ENCODE assay signal across 22 mouse cellular contexts in genomic region chr2:166963257-166963656, GRCm38 (mm10). TPM values are rescaled to one million over a fixed set of nuclear protein-coding genes. Genes with fewer than 3 reads are reported as not detected.
DNase-seq lines count a peak whose midpoint lies in the region; ATAC-seq and TF ChIP-seq lines count a peak whose summit lies in the region.
"Had no signal": no experiment of that assay in that cellular context is flagged by ENCODE, and none has a peak within 500 bp of the region (broad histone marks: within the 10 kb centered on the region; RNA-seq: fewer than 3 reads in every experiment).

No protein-coding gene starts in this region.

- no peak overlapping the region for H3K9ac ChIP-seq in heart, embryonic 11.5 days (ENCODE audit: low read depth, low read length)
- H3K9ac ChIP-seq in kidney, embryonic 15.5 days = no peak overlapping the region
- H3K9ac ChIP-seq in kidney, postnatal 0 days (ENCODE audit: low read depth, low read length) = no peak overlapping the region
- H3K9ac ChIP-seq: embryonic facial prominence, embryonic 13.5 days; embryonic facial prominence, embryonic 15.5 days; forebrain, embryonic 12.5 days had no signal

- H3K4me1 ChIP-seq in heart, embryonic 11.5 days (ENCODE audit: control insufficient read depth, insufficient read depth, low read length) = no peaks in the 10 kb centered on the region
- H3K4me1 ChIP-seq in kidney, embryonic 15.5 days = peaks cover 11% of the 10 kb centered on the region
- H3K4me1 ChIP-seq in kidney, postnatal 0 days (replicated peaks; ENCODE audit: insufficient read depth, low read length) = no peaks in the 10 kb centered on the region
- peaks cover 2% of the 10 kb centered on the region; the same call in 1 of the 2 replicates for H3K4me1 ChIP-seq in kidney, adult 2 months (ENCODE audit: control insufficient read depth, insufficient read depth, low read length)
- H3K4me1 ChIP-seq: embryonic facial prominence, embryonic 15.5 days; forebrain, embryonic 10.5 days; forebrain, embryonic 12.5 days had no signal

- no peak for ATAC-seq in heart, embryonic 11.5 days (replicated peaks; ENCODE audit: insufficient number of reproducible peaks, low FRiP score, low TSS enrichment)
- 0 out of 2 replicates have a peak, but pooled peaks have one; percentile 43 for ATAC-seq in kidney, embryonic 15.5 days (replicated peaks; ENCODE audit: low FRiP score)
- 0 out of 2 replicates have a peak, but pooled peaks have one; percentile 57 for ATAC-seq in kidney, postnatal 0 days (replicated peaks; ENCODE audit: low FRiP score, low read depth)
- ATAC-seq: forebrain, embryonic 14.5 days had no signal

- H3K27me3 ChIP-seq in heart, embryonic 11.5 days (ENCODE audit: control insufficient read depth, insufficient read depth, low read length) = no peaks in the 10 kb centered on the region
- H3K27me3 ChIP-seq in kidney, embryonic 15.5 days = no peaks in the 10 kb centered on the region
- no peaks in the 10 kb centered on the region for H3K27me3 ChIP-seq in kidney, postnatal 0 days (ENCODE audit: insufficient read depth, low read length)
- no peaks in the 10 kb centered on the region for H3K27me3 ChIP-seq in kidney, adult 2 months (replicated peaks; ENCODE audit: control insufficient read depth, insufficient read depth, low read length)
- H3K27me3 ChIP-seq: embryonic facial prominence, embryonic 13.5 days; embryonic facial prominence, embryonic 15.5 days; forebrain, embryonic 12.5 days had no signal

- WGBS in heart, embryonic 11.5 days (ENCODE audit: insufficient replicate concordance) = 77% methylated on average over 8 of the region's 8 CpGs
- WGBS in kidney, embryonic 15.5 days = 27% methylated on average over 8 of the region's 8 CpGs
- WGBS in kidney, postnatal 0 days = 37% methylated on average over 8 of the region's 8 CpGs
- WGBS in kidney, adult 2 months = 54% methylated on average over 8 of the region's 8 CpGs

- no peak overlapping the region for H3K4me3 ChIP-seq in heart, embryonic 11.5 days (ENCODE audit: low read depth, low read length)
- no peak overlapping the region for H3K4me3 ChIP-seq in kidney, embryonic 15.5 days (replicated peaks)
- no peak overlapping the region for H3K4me3 ChIP-seq in kidney, postnatal 0 days (replicated peaks; ENCODE audit: low read depth, low read length)
- no peak overlapping the region for H3K4me3 ChIP-seq in kidney, adult 2 months (ENCODE audit: insufficient read depth, low read depth, low read length)
- H3K4me3 ChIP-seq: embryonic facial prominence, embryonic 13.5 days; embryonic facial prominence, embryonic 15.5 days; erythroblast, embryonic 14.5 days; forebrain, embryonic 10.5 days; forebrain, embryonic 12.5 days had no signal

- no peaks in the 10 kb centered on the region for H3K9me3 ChIP-seq in heart, embryonic 11.5 days (replicated peaks; ENCODE audit: control insufficient read depth, low read length)
- H3K9me3 ChIP-seq in kidney, embryonic 15.5 days (replicated peaks) = no peaks in the 10 kb centered on the region
- H3K9me3 ChIP-seq in kidney, postnatal 0 days (replicated peaks; ENCODE audit: low read length) = no peaks in the 10 kb centered on the region
- H3K9me3 ChIP-seq: embryonic facial prominence, embryonic 13.5 days; embryonic facial prominence, embryonic 15.5 days; forebrain, embryonic 10.5 days; forebrain, embryonic 12.5 days had no signal

- TF ChIP-seq CTCF in kidney, postnatal 0 days (IDR thresholded peaks at IDR 0.05; ENCODE audit: low read depth) = no peak
- TF ChIP-seq CTCF in kidney, adult 2 months (conservative IDR thresholded peaks at IDR 0.05; ENCODE audit: insufficient read depth, insufficient read length, low read depth, low read length) = no peak

- peaks cover 7% of the 10 kb centered on the region for H3K36me3 ChIP-seq in heart, embryonic 11.5 days (ENCODE audit: control insufficient read depth, insufficient read depth, low read length)
- H3K36me3 ChIP-seq in kidney, embryonic 15.5 days = peaks cover 44% of the 10 kb centered on the region
- H3K36me3 ChIP-seq in kidney, postnatal 0 days (ENCODE audit: insufficient read depth, low read length) = peaks cover 19% of the 10 kb centered on the region; the same call in 1 of the 2 replicates
- no peaks in the 10 kb centered on the region for H3K36me3 ChIP-seq in kidney, adult 2 months (ENCODE audit: control insufficient read depth, insufficient read depth, low read length)

- TF ChIP-seq POLR2A in kidney, adult 2 months (IDR thresholded peaks at IDR 0.05; ENCODE audit: low read depth, low read length) = no peak

- no peak overlapping the region for H3K27ac ChIP-seq in heart, embryonic 11.5 days (ENCODE audit: low read depth, low read length)
- H3K27ac ChIP-seq in kidney, embryonic 15.5 days = peak overlapping the region; percentile 24
- no peak overlapping the region for H3K27ac ChIP-seq in kidney, postnatal 0 days
- H3K27ac ChIP-seq in kidney, adult 2 months (ENCODE audit: insufficient read depth, low read depth, low read length) = no peak overlapping the region
- H3K27ac ChIP-seq: embryonic facial prominence, embryonic 13.5 days; embryonic facial prominence, embryonic 15.5 days; forebrain, embryonic 10.5 days; forebrain, embryonic 12.5 days had no signal

- H3K4me2 ChIP-seq in heart, embryonic 11.5 days = no peak overlapping the region
- no peak overlapping the region for H3K4me2 ChIP-seq in kidney, embryonic 15.5 days
- H3K4me2 ChIP-seq in kidney, postnatal 0 days (ENCODE audit: low read length) = no peak overlapping the region
- H3K4me2 ChIP-seq: embryonic facial prominence, embryonic 13.5 days; embryonic facial prominence, embryonic 15.5 days; forebrain, embryonic 12.5 days had no signal

- DNase-seq in heart, adult 11 months = peak; percentile 82
- DNase-seq in kidney, adult 18-20 months = no peak
- DNase-seq in kidney, postnatal 0 days (ENCODE audit: low spot score) = peak; percentile 60
- DNase-seq in kidney, adult 2 months = no peak
- DNase-seq: adrenal gland, adult 2 months; adrenal gland, postnatal 10 days; adrenal gland, postnatal 25 days; cerebellum, adult 11 months; cerebellum, adult 18-20 months; cerebellum, adult 8-10 months; cerebellum, adult 9-11 months; cerebellum, postnatal 14 days; cerebellum, postnatal 36 days; embryo, embryonic 11 days had no signal

RNA-seq across cellular contexts. Expression of gene Stau1, which starts 32.8 kb away (rescaled TPM):
- 55.6 and 62.0 TPM in 2 replicates for polyA plus RNA-seq in heart, embryonic 11.5 days (2014; fragmentation: Nextera tagmentation; extraction: Ambion mirVana)
- 86.4 and 88.7 TPM in 2 replicates for polyA plus RNA-seq in kidney, embryonic 15.5 days (2015; fragmentation: Nextera tagmentation; extraction: Ambion mirVana)
- polyA plus RNA-seq in kidney, postnatal 0 days (2015; fragmentation: Nextera tagmentation; extraction: Ambion mirVana) = 61.4 and 73.3 TPM in 2 replicates
- 25.7 and 34.2 TPM in 2 replicates for polyA plus RNA-seq in kidney, adult 2 months (2012; rRNA removed)

RNA-seq across cellular contexts. Expression of gene Ddx27, which starts 51.7 kb away (rescaled TPM):
- 29.3 and 30.6 TPM in 2 replicates for polyA plus RNA-seq in heart, embryonic 11.5 days (2014; fragmentation: Nextera tagmentation; extraction: Ambion mirVana)
- 57.7 and 59.4 TPM in 2 replicates for polyA plus RNA-seq in kidney, embryonic 15.5 days (2015; fragmentation: Nextera tagmentation; extraction: Ambion mirVana)
- 33.3 and 37.9 TPM in 2 replicates for polyA plus RNA-seq in kidney, postnatal 0 days (2015; fragmentation: Nextera tagmentation; extraction: Ambion mirVana)
- 14.9 and 15.0 TPM in 2 replicates for polyA plus RNA-seq in kidney, adult 2 months (2012; rRNA removed)

RNA-seq across cellular contexts. Expression of gene Cse1l, which starts 57.4 kb away (rescaled TPM):
- 124 and 146 TPM in 2 replicates for polyA plus RNA-seq in heart, embryonic 11.5 days (2014; fragmentation: Nextera tagmentation; extraction: Ambion mirVana)
- polyA plus RNA-seq in kidney, embryonic 15.5 days (2015; fragmentation: Nextera tagmentation; extraction: Ambion mirVana) = 136 and 138 TPM in 2 replicates
- polyA plus RNA-seq in kidney, postnatal 0 days (2015; fragmentation: Nextera tagmentation; extraction: Ambion mirVana) = 64.2 and 71.6 TPM in 2 replicates
- polyA plus RNA-seq in kidney, adult 2 months (2012; rRNA removed) = 15.8 TPM in 2 replicates

Comparison
In these comparisons a context has a peak if more than half of its experiments do, and no peak if none do; other contexts are left out.
1. DNase-seq: peak in heart, adult 11 months (single experiment) and kidney, postnatal 0 days (single experiment); none in kidney, adult 18-20 months (single experiment) and kidney, adult 2 months (single experiment).